Mouse (Mus musculus) liver, embryonic 16.5 days (tissue): ENCODE data around the gene Yju2. TPM values are rescaled to one million over a fixed set of nuclear protein-coding genes. Genes with fewer than 3 reads are reported as not detected.
"Not testable (repeated sequence)": the region's sequence is repeated elsewhere in the genome, so short reads cannot be mapped to it uniquely, and the experiment has no call there.

Experiments used
- ATAC-seq: fragments of 200-750 bp; cut with Nextera tagmentation; 2 replicates; pipeline ENCODE4 v1.8.0; 2017; ENCODE audit warnings: low read depth, mild to moderate bottlenecking, moderate number of reproducible peaks, moderate library complexity
- H3K27ac ChIP-seq: fragments of 300-500 bp; sonication (generic); 2 replicates; pipeline ENCODE4 v1.5.1; 2014; ENCODE audit warnings: mild to moderate bottlenecking, low read length
- H3K27me3 ChIP-seq: fragments of 300-500 bp; sonication (generic); 2 replicates; pipeline ENCODE4 v1.6.1; 2014; ENCODE audit warnings: low read depth, low read length, mixed read lengths; ENCODE audit not compliant: control insufficient read depth, insufficient read depth
- H3K36me3 ChIP-seq: fragments of 300-500 bp; sonication (generic); 2 replicates; pipeline ENCODE4 v1.6.1; 2014; ENCODE audit warnings: mild to moderate bottlenecking; ENCODE audit not compliant: control insufficient read depth, insufficient read depth
- H3K4me1 ChIP-seq: fragments of 300-500 bp; sonication (generic); 2 replicates; pipeline ENCODE4 v1.6.1; 2014; ENCODE audit warnings: low read depth, low read length, mixed read lengths; ENCODE audit not compliant: control insufficient read depth
- H3K4me2 ChIP-seq: fragments of 300-500 bp; sonication (generic); 2 replicates; pipeline ENCODE4 v1.6.1; 2014; ENCODE audit warnings: low read depth, low read length, mixed read lengths
- H3K4me3 ChIP-seq: fragments of 300-500 bp; sonication (generic); 2 replicates; pipeline ENCODE4 v1.5.1; 2014; ENCODE audit warnings: low read depth, mild to moderate bottlenecking, low read length
- H3K9ac ChIP-seq: fragments of 300-500 bp; sonication (generic); 2 replicates; pipeline ENCODE4 v1.6.1; 2014; ENCODE audit warnings: low read depth, low read length
- H3K9me3 ChIP-seq: fragments of 300-500 bp; sonication (generic); replicated peaks from 2 replicates; pipeline ENCODE4 v1.6.1; 2016; ENCODE audit warnings: low read length; ENCODE audit not compliant: control insufficient read depth
- WGBS: fragments of 180-500 bp; shearing (Covaris S2); extraction: QIAGEN DNeasy Blood & Tissue Kit; methylation state at CpG from one replicate; pipeline ENCODE4 v1.1.7; 2014; ENCODE audit not compliant: insufficient replicate concordance; 5-methylcytosine and 5-hydroxymethylcytosine counted together
- polyA plus RNA-seq: library from polyadenylated mRNA; unstranded; fragments of >200 nt; fragmentation: Nextera tagmentation; extraction: Ambion mirVana; gene quantifications from 2 replicates; pipeline ENCODE4 v1.2.1, GENCODE M21; 2015

The Yju2 gene
- 7.2 and 7.5 TPM in 2 replicates for polyA plus RNA-seq

- peak within 1 kb of the TSS; percentile 74 for H3K4me3 ChIP-seq
- peaks cover 30% of the 10 kb centered on the region for H3K4me1 ChIP-seq
- no peaks in the 10 kb centered on the region for H3K36me3 ChIP-seq
- no peaks in the 10 kb centered on the region for H3K27me3 ChIP-seq
- H3K9ac ChIP-seq: peak within 1 kb of the TSS; percentile 79
- no peaks in the 10 kb centered on the region for H3K9me3 ChIP-seq
- H3K4me2 ChIP-seq: peak within 1 kb of the TSS; percentile 81
- WGBS: 0% methylated on average over 45 of the region's 46 CpGs
- peak; percentile 88 for ATAC-seq
- peak within 1 kb of the TSS; percentile 94 for H3K27ac ChIP-seq
Observed at GRCm38 (mm10) chr17:55958918-55959728, at the start of gene Yju2. Yju2 (plus strand) TSS chr17:55959099.

DNA sequence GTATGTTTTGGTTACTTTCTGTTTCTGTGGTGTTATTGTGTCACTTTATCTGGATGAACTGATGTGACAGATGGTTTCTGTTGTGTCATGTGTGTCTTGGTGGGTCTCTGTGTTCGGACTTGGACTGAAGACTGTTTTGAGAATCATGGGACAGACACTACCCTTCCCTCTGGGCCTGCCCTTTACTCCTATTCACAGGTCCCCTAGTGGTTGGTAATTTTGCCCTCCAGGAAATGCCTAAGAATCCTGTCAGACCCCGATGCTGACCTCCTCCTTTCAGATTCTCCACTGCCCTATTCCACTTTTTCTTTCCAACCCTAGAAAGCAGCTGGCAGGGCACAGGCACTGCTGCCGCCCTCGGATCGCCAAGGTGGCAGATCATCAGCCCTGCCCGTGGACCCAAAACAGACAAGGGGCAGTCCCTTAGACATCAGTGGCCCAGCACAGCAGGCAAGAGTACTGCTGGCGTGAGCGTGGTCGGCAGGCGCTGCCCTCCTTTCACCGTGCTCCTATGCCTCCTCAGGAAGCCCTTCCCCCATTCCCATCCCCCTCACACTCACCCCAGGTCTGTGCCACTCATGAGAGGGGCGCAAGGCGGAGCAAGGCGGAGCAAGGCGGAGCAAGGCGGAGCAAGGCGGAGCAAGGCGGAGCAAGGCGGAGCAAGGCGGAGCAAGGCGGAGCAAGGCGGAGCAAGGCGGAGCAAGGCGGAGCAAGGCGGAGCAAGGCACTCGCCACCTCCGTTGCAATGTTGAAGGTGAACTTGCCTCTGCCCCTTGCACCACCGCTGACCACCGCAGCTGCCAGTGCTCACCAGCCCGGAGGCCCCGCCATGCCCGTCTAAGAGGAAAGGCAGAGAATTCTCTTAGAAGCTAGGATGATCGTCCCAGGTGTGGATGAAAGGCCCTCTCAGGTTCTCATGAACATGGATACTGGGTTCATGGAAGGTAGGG is 27.1 kb upstream of the Yju2 start:
- peak overlapping the region; percentile 66 for H3K9ac ChIP-seq
- peak overlapping the region; percentile 76 for H3K4me2 ChIP-seq
- H3K9me3 ChIP-seq: peaks cover 3% of the 10 kb centered on the region
- H3K36me3 ChIP-seq: no peaks in the 10 kb centered on the region; the same call in 1 of the 2 replicates
- H3K4me3 ChIP-seq: peak overlapping the region; percentile 66
- peaks cover 8% of the 10 kb centered on the region for H3K4me1 ChIP-seq
- H3K27ac ChIP-seq: peak overlapping the region; percentile 80
- ATAC-seq: peak; percentile 81
- no peaks in the 10 kb centered on the region for H3K27me3 ChIP-seq
- 1% methylated on average over 33 of the region's 33 CpGs for WGBS

GRCm38 (mm10) chr17:55932635-55933034 is 26.3 kb upstream of the Yju2 start:
- Histone ChIP-seq H3K4me3 (peak overlapping the region; percentile 66), H3K27ac (peak overlapping the region; percentile 80)

DNA sequence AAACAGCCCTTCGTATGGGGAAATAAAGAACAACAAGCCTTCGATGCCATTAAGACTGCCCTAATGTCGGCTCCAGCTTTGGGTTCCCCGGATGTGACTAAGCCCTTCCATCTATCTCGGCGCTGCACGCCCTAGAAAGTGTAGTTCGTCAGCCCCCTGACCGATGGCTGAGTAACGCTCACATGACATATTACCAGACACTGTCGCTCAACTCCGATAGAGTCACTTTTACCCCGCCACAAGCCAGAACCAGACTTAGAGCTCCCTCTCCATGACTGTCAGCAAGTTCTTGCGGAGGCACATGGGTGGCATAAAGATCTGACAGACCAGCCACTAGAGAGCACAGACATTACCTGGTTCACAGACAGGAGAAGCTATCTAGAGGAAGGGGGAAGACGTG is 25.7 kb upstream of the Yju2 start:
- H3K9ac ChIP-seq: peak overlapping the region; percentile 66
- 78% methylated on average over 15 of the region's 15 CpGs for WGBS
- no peaks in the 10 kb centered on the region for H3K27me3 ChIP-seq

More at GRCm38 (mm10) chr17:55932635-55933034, 26.3 kb upstream of the Yju2 start:
- Histone ChIP-seq H3K36me3 (no peaks in the 10 kb centered on the region; the same call in 1 of the 2 replicates), H3K27me3 (no peaks in the 10 kb centered on the region), H3K9me3 (peaks cover 3% of the 10 kb centered on the region), H3K4me2 (peak overlapping the region; percentile 76), H3K4me1 (peaks cover 8% of the 10 kb centered on the region), H3K9ac (peak overlapping the region; percentile 66)
- 21% methylated on average over 2 of the region's 2 CpGs for WGBS
- ATAC-seq: peak; percentile 47

DNA sequence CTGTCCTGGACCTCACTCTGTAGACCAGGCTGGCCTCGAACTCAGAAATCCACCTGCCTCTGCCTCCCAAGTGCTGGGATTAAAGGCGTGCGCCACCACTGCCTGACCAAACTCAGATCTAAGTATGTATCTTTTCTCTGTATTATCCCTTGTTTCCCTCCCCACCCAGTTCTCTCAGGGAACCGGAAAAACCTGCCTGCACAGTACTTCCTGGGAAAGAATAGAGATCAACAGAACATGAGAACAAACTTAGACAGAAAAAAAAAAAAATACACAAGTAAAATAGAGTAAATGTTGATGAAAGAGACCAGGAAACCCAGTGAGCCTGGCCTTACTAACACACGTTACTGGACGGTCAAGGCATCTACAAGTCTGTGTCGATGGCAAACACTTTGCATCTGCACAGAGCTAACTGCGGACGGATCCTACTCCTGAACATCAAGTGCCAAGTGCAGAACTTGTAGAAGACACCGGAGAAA is 14.5 kb upstream of the Yju2 start:
- H3K9ac ChIP-seq: peak overlapping the region; percentile 13; the same call in 1 of the 2 replicates
- H3K4me1 ChIP-seq, H3K36me3 ChIP-seq, H3K27me3 ChIP-seq, H3K9me3 ChIP-seq, ATAC-seq: not testable (repeated sequence)
- peak overlapping the region; percentile 66 for H3K4me3 ChIP-seq
- H3K4me2 ChIP-seq: peak overlapping the region; percentile 82
- 32% methylated on average over 10 of the region's 10 CpGs for WGBS
- peak overlapping the region; percentile 89 for H3K27ac ChIP-seq

More for the DNA sequence above, 25.7 kb upstream of the Yju2 start:
- no peak for ATAC-seq
- H3K36me3 ChIP-seq: no peaks in the 10 kb centered on the region; the same call in 1 of the 2 replicates
- H3K4me1 ChIP-seq: peaks cover 8% of the 10 kb centered on the region
- peak overlapping the region; percentile 76 for H3K4me2 ChIP-seq
- peak overlapping the region; percentile 80 for H3K27ac ChIP-seq
- peak overlapping the region; percentile 66 for H3K4me3 ChIP-seq
- H3K9me3 ChIP-seq: peaks cover 3% of the 10 kb centered on the region

DNA sequence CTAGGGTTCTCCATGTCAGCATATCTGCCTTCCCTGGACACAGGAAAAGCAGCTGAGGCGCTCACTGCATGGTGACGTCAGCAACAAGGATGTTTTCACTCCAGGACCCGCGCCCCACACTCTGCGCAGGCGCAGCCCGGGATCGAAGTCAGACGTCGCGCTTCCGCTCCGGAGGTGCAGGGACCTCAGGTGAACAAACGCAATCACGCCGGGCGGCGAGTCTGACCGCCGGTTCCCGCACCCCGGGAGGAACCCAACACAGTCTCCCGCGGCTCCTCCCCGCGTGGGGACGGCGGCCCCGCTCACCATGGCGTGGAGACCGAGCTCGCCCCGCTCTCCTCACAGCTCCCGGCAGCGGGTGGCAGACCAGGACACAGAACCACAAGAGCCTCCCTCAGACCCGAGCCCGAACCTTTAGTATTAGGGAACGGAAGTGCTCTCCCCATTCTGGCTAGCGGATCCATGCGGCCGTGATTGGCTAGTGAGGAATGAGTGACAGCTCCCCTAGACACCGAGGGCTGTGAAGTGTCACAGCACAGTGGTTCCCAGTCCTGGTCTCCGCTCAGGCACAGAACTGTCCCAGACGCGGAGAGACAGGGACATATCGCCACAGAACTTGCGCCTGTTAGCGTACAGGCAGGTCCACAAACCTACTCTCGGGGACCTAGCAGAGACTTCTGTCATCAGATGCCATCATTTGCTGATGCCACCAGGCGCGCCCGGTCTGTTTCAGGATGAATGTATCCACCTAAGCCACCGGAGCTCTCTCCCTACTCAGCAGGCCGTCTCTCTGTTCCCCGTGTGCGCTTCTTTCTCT is 13.8 kb upstream of the Yju2 start:
- under 1% methylated on average over 56 of the region's 56 CpGs for WGBS
- H3K4me2 ChIP-seq: peak overlapping the region; percentile 82
- H3K27ac ChIP-seq: peak overlapping the region; percentile 89
- not testable (repeated sequence) for H3K36me3 ChIP-seq, H3K9me3 ChIP-seq, H3K27me3 ChIP-seq, H3K4me1 ChIP-seq
- peak; percentile 97 for ATAC-seq
- H3K4me3 ChIP-seq: peak overlapping the region; percentile 66
- peak overlapping the region; percentile 63 for H3K9ac ChIP-seq

GRCm38 (mm10) chr17:55945696-55946095 is 13.2 kb upstream of the Yju2 start:
- H3K36me3 ChIP-seq: no peaks in the 10 kb centered on the region
- H3K27ac ChIP-seq: peak overlapping the region; percentile 89
- H3K4me1 ChIP-seq: peaks cover 5% of the 10 kb centered on the region
- no peaks in the 10 kb centered on the region for H3K9me3 ChIP-seq
- WGBS: 35% methylated on average over 5 of the region's 5 CpGs
- ATAC-seq: no peak
- H3K4me2 ChIP-seq: peak overlapping the region; percentile 82
- H3K4me3 ChIP-seq: peak overlapping the region; percentile 66
- H3K9ac ChIP-seq: peak overlapping the region; percentile 63
- H3K27me3 ChIP-seq: no peaks in the 10 kb centered on the region

DNA sequence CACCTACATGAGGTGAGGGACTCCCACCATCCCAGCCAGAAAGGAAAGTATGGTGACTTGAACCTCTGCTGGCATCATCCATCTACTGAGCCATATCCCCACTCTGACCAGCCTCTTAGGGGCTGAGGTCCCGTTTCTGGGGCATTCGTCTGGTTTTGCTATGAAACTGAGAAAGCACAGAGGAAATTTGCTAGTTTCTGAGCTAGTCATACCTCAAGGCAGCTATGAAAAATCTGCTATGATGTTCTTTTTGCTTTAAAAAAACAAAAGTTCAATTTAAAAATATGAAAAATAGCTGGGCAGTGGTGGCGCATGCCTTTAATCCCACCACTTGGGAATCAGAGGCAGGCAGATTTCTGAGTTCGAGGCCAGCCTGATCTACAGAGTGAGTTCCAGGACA is 10.3 kb upstream of the Yju2 start:
- no peak for ATAC-seq
- H3K27ac ChIP-seq: no peak overlapping the region
- WGBS: 73% methylated on average over 4 of the region's 4 CpGs
- H3K27me3 ChIP-seq: no peaks in the 10 kb centered on the region
- peaks cover 5% of the 10 kb centered on the region for H3K4me1 ChIP-seq
- no peak overlapping the region for H3K9ac ChIP-seq
- H3K9me3 ChIP-seq: no peaks in the 10 kb centered on the region
- H3K4me3 ChIP-seq: no peak overlapping the region
- no peak overlapping the region for H3K4me2 ChIP-seq
- no peaks in the 10 kb centered on the region for H3K36me3 ChIP-seq
